Mouse (Mus musculus): Measurements from ENCODE around the gene Ppfia4.

The Ppfia4 gene

GRCm38 (mm10) chr1:134302568-134303238 lies 30.0 kb downstream of the Ppfia4 start:
- in situ Hi-C loops (cut with MseI, MboI): no loop called here

GRCm38 (mm10) chr1:134298636-134299411 lies 33.9 kb downstream of the Ppfia4 start:
- in situ Hi-C loops (cut with MseI, MboI): no loop called here

- in situ Hi-C loops (cut with MseI, MboI): no loop called here
Measured at GRCm38 (mm10) chr1:134297265-134297664, 35.5 kb downstream of the Ppfia4 start.

- in situ Hi-C loops (cut with MseI, MboI): no loop called here
Measured at GRCm38 (mm10) chr1:134293738-134294604, 38.8 kb downstream of the Ppfia4 start.

- in situ Hi-C loops (cut with MseI, MboI): no loop called here
Measured at GRCm38 (mm10) chr1:134293276-134293675, 39.5 kb downstream of the Ppfia4 start.

- in situ Hi-C loops (cut with MseI, MboI): no loop called here
Measured at GRCm38 (mm10) chr1:134292601-134293000, 40.1 kb downstream of the Ppfia4 start.

- in situ Hi-C loops (cut with MseI, MboI): no loop called here
Measured at GRCm38 (mm10) chr1:134292073-134292472, 40.7 kb downstream of the Ppfia4 start.

- in situ Hi-C loops (cut with MseI, MboI): no loop called here
Measured at GRCm38 (mm10) chr1:134291555-134291954, 41.2 kb downstream of the Ppfia4 start.

- in situ Hi-C loops (cut with MseI, MboI): no loop called here
Measured at GRCm38 (mm10) chr1:134290909-134291308, 41.8 kb downstream of the Ppfia4 start.

GRCm38 (mm10) chr1:134290300-134290699 lies 42.4 kb downstream of the Ppfia4 start:
- in situ Hi-C loops (cut with MseI, MboI): no loop called here

GRCm38 (mm10) chr1:134289598-134290099 lies 43.1 kb downstream of the Ppfia4 start, which contains the start of gene Myog:
Gene Myog, plus strand, starts transcription at chr1:134289989.
- in situ Hi-C loops (cut with MseI, MboI): no loop called here

- in situ Hi-C loops (cut with MseI, MboI): no loop called here
Measured at GRCm38 (mm10) chr1:134288239-134288638, 44.5 kb downstream of the Ppfia4 start.

- in situ Hi-C loops (cut with MseI, MboI): no loop called here
Measured at GRCm38 (mm10) chr1:134285458-134286120, 47.1 kb downstream of the Ppfia4 start.

GRCm38 (mm10) chr1:134283108-134283507 lies 49.6 kb downstream of the Ppfia4 start:
- in situ Hi-C loops (cut with MseI, MboI): no loop called here

- in situ Hi-C loops (cut with MseI, MboI): no loop called here
Measured at GRCm38 (mm10) chr1:134282342-134282741, 50.4 kb downstream of the Ppfia4 start.

- in situ Hi-C loops (cut with MseI, MboI): no loop called here
Measured at GRCm38 (mm10) chr1:134281563-134281962, 51.2 kb downstream of the Ppfia4 start.

GRCm38 (mm10) chr1:134280174-134280573 lies 52.6 kb downstream of the Ppfia4 start:
- in situ Hi-C loops (cut with MseI, MboI): no loop called here

GRCm38 (mm10) chr1:134276823-134277222 lies 55.9 kb downstream of the Ppfia4 start:
- in situ Hi-C loops (cut with MseI, MboI): no loop called here

GRCm38 (mm10) chr1:134275616-134276464 lies 56.9 kb downstream of the Ppfia4 start:
- in situ Hi-C loops (cut with MseI, MboI): no loop called here

- in situ Hi-C loops (cut with MseI, MboI): no loop called here
Measured at GRCm38 (mm10) chr1:134274483-134274920, 58.2 kb downstream of the Ppfia4 start.

All from mouse trophoblast stem cell (cell line).